Mouse (Mus musculus) intestine, postnatal 0 days (tissue): ENCODE measurements around the gene Mrpl51. TPM values are rescaled to one million over a fixed set of nuclear protein-coding genes. Genes with fewer than 3 reads are reported as not detected.

Source experiments
- ATAC-seq: fragments of 200-750 bp; cut with Nextera tagmentation; 2 replicates; pipeline ENCODE4 v1.8.0; 2017; ENCODE audit warnings: mild to moderate bottlenecking, moderate TSS enrichment, moderate library complexity
- H3K27ac ChIP-seq: fragments of 300-500 bp; sonication (generic); 2 replicates; pipeline ENCODE4 v1.5.1; 2014; ENCODE audit warnings: mild to moderate bottlenecking, low read depth, low read length, moderate library complexity
- H3K27me3 ChIP-seq: fragments of 300-500 bp; sonication (generic); replicated peaks from 2 replicates; pipeline ENCODE4 v1.6.1; 2014; ENCODE audit warnings: low read length, mixed read lengths; ENCODE audit not compliant: control insufficient read depth, insufficient read depth
- H3K36me3 ChIP-seq: fragments of 300-500 bp; sonication (generic); 2 replicates; pipeline ENCODE4 v1.6.1; 2014; ENCODE audit warnings: mild to moderate bottlenecking, moderate library complexity; ENCODE audit not compliant: control insufficient read depth, insufficient read depth
- H3K4me1 ChIP-seq: fragments of 300-500 bp; sonication (generic); replicated peaks from 2 replicates; pipeline ENCODE4 v1.6.1; 2014; ENCODE audit warnings: antibody characterized with exemption, low read length, mixed read lengths; ENCODE audit not compliant: control insufficient read depth, insufficient read depth
- H3K4me2 ChIP-seq: fragments of 300-500 bp; sonication (generic); replicated peaks from 2 replicates; pipeline ENCODE4 v1.6.1; 2014; ENCODE audit warnings: low read depth, mild to moderate bottlenecking, moderate library complexity
- H3K4me3 ChIP-seq: fragments of 300-500 bp; sonication (generic); 2 replicates; pipeline ENCODE4 v1.5.1; 2014; ENCODE audit warnings: low read depth, low read length
- H3K9ac ChIP-seq: fragments of 300-500 bp; sonication (generic); 2 replicates; pipeline ENCODE4 v1.6.1; 2014; ENCODE audit warnings: mild to moderate bottlenecking, low read depth, low read length
- H3K9me3 ChIP-seq: fragments of 300-500 bp; sonication (generic); 2 replicates; pipeline ENCODE4 v1.6.1; 2016; ENCODE audit warnings: mixed run types; ENCODE audit not compliant: control insufficient read depth
- CTCF ChIP-seq: sonication (generic); IDR thresholded peaks from 2 replicates; pipeline ENCODE4 v1.5.1; 2016; ENCODE audit warnings: low read depth, mild to moderate bottlenecking, control low read depth, antibody characterized with exemption, moderate library complexity
- WGBS: fragments of 180-500 bp; shearing (Covaris S2); extraction: QIAGEN DNeasy Blood & Tissue Kit; methylation state at CpG from one replicate; pipeline ENCODE4 v1.1.7; 2014; 5-methylcytosine and 5-hydroxymethylcytosine counted together
- polyA plus RNA-seq: library from polyadenylated mRNA; unstranded; fragments of >200 nt; fragmentation: Nextera tagmentation; extraction: Ambion mirVana; gene quantifications from 2 replicates; pipeline ENCODE4 v1.2.1, GENCODE M21; 2015

Gene Mrpl51
- polyA plus RNA-seq, 1 experiment from 2014 or later: 282 TPM

- H3K9ac ChIP-seq: no peak overlapping the region
- H3K27me3 ChIP-seq: no peaks in the 10 kb centered on the region
- H3K4me1 ChIP-seq: no peaks in the 10 kb centered on the region
- H3K27ac ChIP-seq: no peak overlapping the region
- H3K4me3 ChIP-seq: no peak overlapping the region
- TF ChIP-seq CTCF: no peak
- peaks cover 11% of the 10 kb centered on the region; the same call in 1 of the 2 replicates for H3K36me3 ChIP-seq
- WGBS: 76% methylated on average over 22 of the region's 22 CpGs
- H3K4me2 ChIP-seq: no peak overlapping the region
- H3K9me3 ChIP-seq: no peaks in the 10 kb centered on the region
- no peak for ATAC-seq
These were observed 39.2 kb upstream of the Mrpl51 start for GRCm38 (mm10) chr6:125152212-125153017.

DNA sequence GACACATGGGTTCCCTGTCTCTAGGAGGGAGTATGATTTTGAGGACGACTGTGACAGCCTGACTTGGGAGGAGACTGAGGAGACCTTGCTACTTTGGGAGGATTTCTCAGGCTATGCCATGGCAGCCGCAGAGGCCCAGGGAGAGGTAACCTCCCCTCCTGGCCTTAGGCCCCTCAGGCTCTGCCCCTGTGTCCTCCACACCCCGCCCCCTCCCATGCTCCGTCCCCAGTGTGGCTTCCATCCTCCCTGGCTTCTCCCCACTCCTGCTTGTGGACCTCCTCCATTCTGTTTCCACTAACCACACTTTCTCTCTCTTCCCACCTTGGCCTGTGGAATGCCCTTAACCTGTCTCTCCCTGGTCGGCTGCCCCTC is 38.6 kb upstream of the Mrpl51 start:
- ATAC-seq: no peak
- Histone ChIP-seq H3K36me3 (peaks cover 11% of the 10 kb centered on the region; the same call in 1 of the 2 replicates), H3K4me3 (no peak overlapping the region), H3K4me1 (no peaks in the 10 kb centered on the region), H3K27ac (no peak overlapping the region), H3K4me2 (no peak overlapping the region), H3K9ac (no peak overlapping the region), H3K27me3 (no peaks in the 10 kb centered on the region), H3K9me3 (no peaks in the 10 kb centered on the region)
- no peak for TF ChIP-seq CTCF
- 88% methylated on average over 5 of the region's 5 CpGs for WGBS

- Histone ChIP-seq H3K9me3 (no peaks in the 10 kb centered on the region), H3K4me1 (no peaks in the 10 kb centered on the region), H3K27me3 (no peaks in the 10 kb centered on the region), H3K36me3 (peaks cover 15% of the 10 kb centered on the region; the same call in 1 of the 2 replicates), H3K4me3 (no peak overlapping the region), H3K27ac (no peak overlapping the region), H3K4me2 (no peak overlapping the region), H3K9ac (no peak overlapping the region)
- no peak for TF ChIP-seq CTCF
- ATAC-seq: no peak
- WGBS: 87% methylated on average over 4 of the region's 4 CpGs
These were observed 37.9 kb upstream of the Mrpl51 start for GRCm38 (mm10) chr6:125153682-125154081.

DNA sequence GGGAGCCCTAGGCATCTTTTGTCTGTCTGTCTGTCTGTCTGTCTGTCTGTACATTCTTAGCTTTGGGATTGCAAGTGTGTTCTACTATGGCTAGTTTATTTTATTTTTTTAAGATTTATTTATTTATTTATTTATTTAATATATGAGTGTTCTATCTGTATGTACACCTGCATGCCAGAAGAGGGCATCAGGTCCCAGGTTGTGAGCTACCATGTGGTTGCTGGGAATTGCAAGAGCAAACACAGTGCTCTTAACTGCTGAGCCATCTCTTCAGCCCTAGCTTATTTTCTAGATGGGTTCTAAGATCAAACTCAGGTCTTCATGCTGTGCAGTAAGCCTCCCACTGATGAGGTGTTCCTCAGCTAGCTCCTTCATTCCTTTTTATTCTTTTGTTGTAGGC is 37.1 kb upstream of the Mrpl51 start:
- H3K4me2 ChIP-seq: no peak overlapping the region
- no peaks in the 10 kb centered on the region for H3K27me3 ChIP-seq
- peak; percentile 70 for TF ChIP-seq CTCF
- no peak overlapping the region for H3K9ac ChIP-seq
- H3K36me3 ChIP-seq: peaks cover 23% of the 10 kb centered on the region; the same call in 1 of the 2 replicates
- H3K9me3 ChIP-seq: no peaks in the 10 kb centered on the region
- ATAC-seq: no peak
- no peaks in the 10 kb centered on the region for H3K4me1 ChIP-seq
- no peak overlapping the region for H3K4me3 ChIP-seq
- H3K27ac ChIP-seq: no peak overlapping the region

DNA sequence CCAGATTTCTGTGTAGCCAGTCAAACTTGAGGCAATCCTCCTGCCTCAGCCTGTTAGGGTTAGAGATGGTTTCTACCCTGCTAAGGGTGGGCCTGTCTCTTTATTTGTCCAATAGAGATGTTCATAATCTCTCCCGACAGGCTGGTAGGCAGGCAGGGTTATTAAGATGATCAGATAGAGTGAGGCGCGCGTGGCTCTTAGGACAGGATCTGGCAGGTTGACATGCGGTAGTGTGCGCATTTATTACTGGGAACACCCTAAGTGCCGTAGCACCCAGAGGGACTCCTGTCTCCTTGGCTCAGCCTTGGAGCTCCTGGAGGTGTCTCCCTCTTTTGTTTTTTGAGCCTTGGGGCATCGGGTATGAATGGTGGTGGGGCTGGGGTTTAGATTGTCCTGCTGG is 36.3 kb upstream of the Mrpl51 start:
- WGBS: 48% methylated on average over 8 of the region's 8 CpGs

DNA sequence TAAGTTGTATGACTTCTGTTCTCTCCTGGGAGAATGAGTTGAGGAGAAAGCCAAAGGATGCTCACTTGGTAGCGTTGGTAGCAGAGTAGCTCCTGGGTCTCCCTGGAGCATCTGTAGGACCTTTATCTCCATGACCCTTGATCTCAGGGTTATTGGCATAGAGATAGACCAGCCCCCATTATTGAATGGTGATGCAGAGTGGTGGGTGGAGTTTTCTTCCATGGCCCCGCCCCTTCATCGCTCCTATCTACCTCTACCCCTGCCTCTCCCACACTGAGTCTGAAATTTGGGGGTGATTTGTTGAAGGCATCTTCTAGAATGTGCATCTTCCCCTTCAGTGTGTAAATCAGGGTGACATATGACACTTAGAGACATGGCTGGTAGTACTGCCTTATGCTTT is 35.1 kb upstream of the Mrpl51 start:
- Histone ChIP-seq H3K9me3 (no peaks in the 10 kb centered on the region), H3K4me2 (no peak overlapping the region), H3K9ac (no peak overlapping the region), H3K4me3 (no peak overlapping the region), H3K27me3 (no peaks in the 10 kb centered on the region), H3K36me3 (peaks cover 42% of the 10 kb centered on the region; the same call in 1 of the 2 replicates), H3K27ac (no peak overlapping the region), H3K4me1 (no peaks in the 10 kb centered on the region; the same call in 1 of the 2 replicates)
- WGBS: 87% methylated on average over 3 of the region's 3 CpGs
- no peak for TF ChIP-seq CTCF
- ATAC-seq: no peak

More for the DNA sequence above, 36.3 kb upstream of the Mrpl51 start:
- Histone ChIP-seq H3K9me3 (no peaks in the 10 kb centered on the region), H3K4me3 (no peak overlapping the region), H3K4me2 (no peak overlapping the region), H3K9ac (no peak overlapping the region), H3K4me1 (no peaks in the 10 kb centered on the region), H3K36me3 (peaks cover 30% of the 10 kb centered on the region; the same call in 1 of the 2 replicates), H3K27me3 (no peaks in the 10 kb centered on the region), H3K27ac (no peak overlapping the region)
- no peak for TF ChIP-seq CTCF
- ATAC-seq: no peak
